Mouse (Mus musculus) hindbrain, postnatal 0 days (tissue): ENCODE data around the gene C5ar1. TPM values are rescaled to one million over a fixed set of nuclear protein-coding genes. Genes with fewer than 3 reads are reported as not detected.
"Not testable (repeated sequence)": the region's sequence is repeated elsewhere in the genome, so short reads cannot be mapped to it uniquely, and the experiment has no call there.

ENCODE experiments used
- ATAC-seq: fragments of 200-750 bp; cut with Nextera tagmentation; 2 replicates; pipeline ENCODE4 v1.8.0; 2017; ENCODE audit warnings: mild to moderate bottlenecking, moderate TSS enrichment, moderate library complexity
- DNase-seq: peaks from one replicate; pipeline ENCODE4 v3.0.0-alpha.2; 2015; ENCODE audit warnings: low spot score
- H3K27ac ChIP-seq: fragments of 300-500 bp; sonication (generic); 2 replicates; pipeline ENCODE4 v1.5.1; 2014; ENCODE audit warnings: mild to moderate bottlenecking
- H3K27me3 ChIP-seq: fragments of 300-500 bp; sonication (generic); 2 replicates; pipeline ENCODE4 v1.6.1; 2014; ENCODE audit warnings: low read length, mixed read lengths; ENCODE audit not compliant: insufficient read depth
- H3K36me3 ChIP-seq: fragments of 300-500 bp; sonication (generic); 2 replicates; pipeline ENCODE4 v1.6.1; 2014; ENCODE audit warnings: low read length, mixed read lengths; ENCODE audit not compliant: insufficient read depth
- H3K4me1 ChIP-seq: fragments of 300-500 bp; sonication (generic); 2 replicates; pipeline ENCODE4 v1.6.1; 2014; ENCODE audit warnings: antibody characterized with exemption, low read length, mixed read lengths; ENCODE audit not compliant: insufficient read depth
- H3K4me2 ChIP-seq: fragments of 300-500 bp; sonication (generic); 2 replicates; pipeline ENCODE4 v1.6.1; 2014; ENCODE audit warnings: low read depth, mild to moderate bottlenecking, low read length, moderate library complexity, mixed read lengths
- H3K4me3 ChIP-seq: fragments of 300-500 bp; sonication (generic); 2 replicates; pipeline ENCODE4 v1.5.1; 2014; ENCODE audit warnings: low read length
- H3K9ac ChIP-seq: fragments of 300-500 bp; sonication (generic); replicated peaks from 2 replicates; pipeline ENCODE4 v1.6.1; 2014; ENCODE audit warnings: mild to moderate bottlenecking, low read length, moderate library complexity, mixed read lengths
- H3K9me3 ChIP-seq: fragments of 300-500 bp; sonication (generic); 2 replicates; pipeline ENCODE4 v1.6.1; 2016; ENCODE audit warnings: low read length, mixed read lengths
- CTCF ChIP-seq: IDR thresholded peaks from 2 replicates; pipeline ENCODE4 v1.5.1; 2016; ENCODE audit warnings: antibody characterized with exemption, control low read depth, low read depth
- WGBS: fragments of 180-500 bp; shearing (Covaris S2); extraction: QIAGEN DNeasy Blood & Tissue Kit; methylation state at CpG from one replicate; pipeline ENCODE4 v1.1.7; 2014; 5-methylcytosine and 5-hydroxymethylcytosine counted together
- polyA plus RNA-seq: library from polyadenylated mRNA; unstranded; fragments of >200 nt; fragmentation: Nextera tagmentation; extraction: Ambion mirVana; gene quantifications from 2 replicates; pipeline ENCODE4 v1.2.1, GENCODE M21; 2015
- total RNA-seq: library from RNA; depleted of rRNA; stranded (reverse); fragments of >200 nt; gene quantifications from 2 replicates; pipeline ENCODE4 v1.2.3, GENCODE M21; 2014

Gene C5ar1
- total and polyA plus RNA-seq, 2 experiments from 2014 or later = 1.5 to 1.9 TPM

DNA sequence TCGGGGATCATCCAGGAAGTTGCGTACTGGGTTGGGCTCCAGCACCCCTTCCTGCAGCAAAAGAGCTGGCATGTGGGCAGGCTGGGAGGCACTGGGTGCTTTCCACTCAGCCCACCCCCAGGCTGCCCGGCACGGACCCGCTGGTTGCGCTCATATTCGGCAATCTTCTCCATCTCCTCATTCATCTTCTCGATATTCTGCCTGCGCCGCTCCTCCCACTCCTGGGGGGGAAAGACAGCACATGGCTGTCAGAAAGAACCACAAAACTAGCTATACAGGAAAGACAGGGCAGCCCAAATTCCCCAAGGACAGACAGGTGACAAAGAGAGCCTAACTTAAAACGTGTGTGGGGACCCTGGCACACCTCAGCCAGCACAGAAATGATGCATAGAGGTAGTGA is 21.4 kb upstream of the C5ar1 start:
- peaks cover 35% of the 10 kb centered on the region for H3K36me3 ChIP-seq

DNA sequence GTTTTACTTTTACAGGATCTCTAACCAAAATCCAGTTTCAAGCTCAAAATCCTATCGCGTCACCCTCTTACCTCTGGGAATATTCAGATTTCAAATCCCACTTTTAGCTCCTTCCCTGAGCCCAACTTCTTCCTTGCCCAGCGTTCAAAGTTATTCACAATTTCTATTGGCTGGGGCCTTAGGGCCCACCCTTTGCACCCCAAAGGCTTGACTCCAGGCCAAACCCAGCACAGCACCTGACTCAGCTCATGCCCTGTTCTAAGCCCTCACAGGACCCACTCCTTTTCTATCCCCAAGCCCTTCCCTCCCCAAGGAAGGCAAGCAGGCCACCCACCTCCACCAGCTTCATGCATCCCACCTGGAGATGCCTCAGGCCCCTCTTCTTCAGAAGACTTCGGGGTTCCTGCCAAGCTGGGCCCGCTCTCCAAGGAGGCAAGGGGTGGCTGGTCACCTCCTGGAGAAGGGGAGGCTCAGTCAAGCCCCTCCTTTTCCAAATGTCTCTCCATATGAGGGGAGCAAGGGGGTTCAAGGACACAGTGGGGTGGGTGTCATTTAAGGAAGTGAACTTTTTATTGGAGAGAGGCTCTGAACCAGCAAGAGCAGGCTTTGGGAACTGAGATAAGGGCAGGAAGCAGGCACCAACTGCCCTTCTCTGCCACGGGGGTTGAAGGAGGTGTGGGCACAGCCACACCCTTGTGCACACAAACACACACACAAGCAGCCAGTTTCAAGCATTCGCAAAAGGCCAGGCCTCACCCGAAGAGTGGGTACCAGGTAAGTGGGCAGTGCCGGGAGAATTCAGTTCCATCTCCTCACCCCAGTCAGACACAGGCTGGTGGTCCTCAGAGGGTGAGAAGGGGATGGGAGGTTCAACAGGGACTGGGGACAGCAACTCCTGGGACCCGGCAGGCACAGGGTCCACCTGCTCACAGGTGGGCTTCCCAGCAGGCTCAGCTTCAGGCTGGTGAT is 15.9 kb upstream of the C5ar1 start:
- Histone ChIP-seq H3K27me3 (no peaks in the 10 kb centered on the region), H3K36me3 (peaks cover 23% of the 10 kb centered on the region), H3K4me1 (peaks cover 10% of the 10 kb centered on the region; the same call in 1 of the 2 replicates), H3K4me3 (no peak overlapping the region), H3K9me3 (no peaks in the 10 kb centered on the region), H3K4me2 (no peak overlapping the region), H3K27ac (no peak overlapping the region), H3K9ac (no peak overlapping the region)
- ATAC-seq (no peak), DNase-seq (no peak)
- 88% methylated on average over 10 of the region's 10 CpGs for WGBS
- TF ChIP-seq CTCF = no peak

More for the DNA sequence above, 21.4 kb upstream of the C5ar1 start:
- Histone ChIP-seq H3K4me3 (no peak overlapping the region), H3K9ac (no peak overlapping the region), H3K9me3 (no peaks in the 10 kb centered on the region), H3K4me2 (no peak overlapping the region), H3K27me3 (no peaks in the 10 kb centered on the region), H3K27ac (no peak overlapping the region), H3K4me1 (0 out of 2 replicates have a peak, but pooled peaks cover 3% of the 10 kb centered on the region)
- ATAC-seq (no peak), DNase-seq (no peak)
- TF ChIP-seq CTCF = no peak
- 88% methylated on average over 11 of the region's 11 CpGs for WGBS

- DNase-seq = peak; percentile 76
- peaks cover 23% of the 10 kb centered on the region for H3K36me3 ChIP-seq
- H3K4me3 ChIP-seq = peak overlapping the region; percentile 76
- peak overlapping the region; percentile 88 for H3K4me2 ChIP-seq
- 2% methylated on average over 18 of the region's 18 CpGs for WGBS
- no peaks in the 10 kb centered on the region for H3K9me3 ChIP-seq
- ATAC-seq = peak; percentile 76
- no peak for TF ChIP-seq CTCF
- peak overlapping the region; percentile 86 for H3K9ac ChIP-seq
- H3K4me1 ChIP-seq = peaks cover 10% of the 10 kb centered on the region; the same call in 1 of the 2 replicates
- H3K27ac ChIP-seq = peak overlapping the region; percentile 94
- H3K27me3 ChIP-seq = no peaks in the 10 kb centered on the region
Observed at GRCm38 (mm10) chr7:16273766-16274140, 14.4 kb upstream of the C5ar1 start.

GRCm38 (mm10) chr7:16273081-16273765 is 13.9 kb upstream of the C5ar1 start, which contains the start of gene Inafm1:
Inafm1 (minus strand) TSS chr7:16273617.
- Histone ChIP-seq H3K27ac (peak within 1 kb of the TSS; percentile 94), H3K27me3 (no peaks in the 10 kb centered on the region), H3K36me3 (peaks cover 23% of the 10 kb centered on the region), H3K4me2 (peak within 1 kb of the TSS; percentile 88), H3K4me3 (peak within 1 kb of the TSS; percentile 76), H3K9ac (peak within 1 kb of the TSS; percentile 86), H3K4me1 (peaks cover 10% of the 10 kb centered on the region; the same call in 1 of the 2 replicates), H3K9me3 (no peaks in the 10 kb centered on the region)
- DNase-seq = peak; percentile 96
- no peak for TF ChIP-seq CTCF
- under 1% methylated on average over 34 of the region's 49 CpGs for WGBS
- peak; percentile 88 for ATAC-seq

- Histone ChIP-seq H3K4me2 (peak overlapping the region; percentile 88), H3K27me3 (no peaks in the 10 kb centered on the region), H3K4me3 (peak overlapping the region; percentile 76), H3K36me3 (peaks cover 23% of the 10 kb centered on the region), H3K27ac (peak overlapping the region; percentile 94), H3K4me1 (peaks cover 10% of the 10 kb centered on the region; the same call in 1 of the 2 replicates), H3K9me3 (no peaks in the 10 kb centered on the region), H3K9ac (peak overlapping the region; percentile 86)
- ATAC-seq (peak; percentile 75), DNase-seq (peak; percentile 81)
- TF ChIP-seq CTCF = peak; percentile 37
- under 1% methylated on average over 43 of the region's 46 CpGs for WGBS
Observed at GRCm38 (mm10) chr7:16272681-16273080, 13.3 kb upstream of the C5ar1 start.

DNA sequence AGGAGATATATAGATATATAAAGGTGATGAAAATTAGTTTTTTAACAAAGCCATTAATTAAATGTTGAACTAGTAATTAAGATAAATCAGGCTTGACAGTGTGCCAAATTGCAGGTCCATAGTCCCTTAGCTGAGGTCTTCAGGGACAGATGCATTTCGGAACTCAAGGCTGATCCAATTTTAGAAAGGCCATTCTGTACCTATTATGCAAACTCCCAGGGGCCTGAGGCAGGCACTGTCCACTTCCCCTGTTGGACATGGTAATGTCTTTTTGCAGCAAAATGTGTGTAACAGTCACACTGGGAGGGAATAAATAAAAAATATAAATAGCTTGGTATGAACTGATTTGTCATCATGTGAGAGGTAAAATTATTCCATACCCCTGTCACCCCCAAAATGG is 11.8 kb upstream of the C5ar1 start:
- Histone ChIP-seq H3K4me1 (peaks cover 10% of the 10 kb centered on the region; the same call in 1 of the 2 replicates), H3K27me3 (no peaks in the 10 kb centered on the region), H3K27ac (no peak overlapping the region; the same call in 1 of the 2 replicates), H3K9ac (peak overlapping the region; percentile 86; the same call in 1 of the 2 replicates), H3K36me3 (peaks cover 11% of the 10 kb centered on the region; the same call in 1 of the 2 replicates), H3K4me3 (no peak overlapping the region), H3K9me3 (no peaks in the 10 kb centered on the region), H3K4me2 (peak overlapping the region; percentile 88)
- no peak for ATAC-seq
- no peak for TF ChIP-seq CTCF
- WGBS = 33% methylated on average over 1 of the region's 1 CpGs
- DNase-seq = no peak

- not testable (repeated sequence) for H3K9me3 ChIP-seq, H3K36me3 ChIP-seq, DNase-seq, H3K4me3 ChIP-seq, H3K27ac ChIP-seq, H3K4me1 ChIP-seq, H3K27me3 ChIP-seq, ATAC-seq, H3K9ac ChIP-seq, H3K4me2 ChIP-seq
- 87% methylated on average over 7 of the region's 7 CpGs for WGBS
Observed at GRCm38 (mm10) chr7:16266593-16266992, 7.3 kb upstream of the C5ar1 start.
